Mouse (Mus musculus) heart, embryonic 16.5 days (tissue): ENCODE data around the gene Klf15. TPM values are rescaled to one million over a fixed set of nuclear protein-coding genes. Genes with fewer than 3 reads are reported as not detected.

Experiments used
- polyA plus RNA-seq: library from polyadenylated mRNA; unstranded; fragments of >200 nt; fragmentation: Nextera tagmentation; extraction: Ambion mirVana; gene quantifications from 2 replicates; pipeline ENCODE4 v1.2.1, GENCODE M21; 2015

Gene Klf15
- polyA plus RNA-seq, 1 experiment from 2014 or later, result 28.2 TPM

Other genes with a start within 250 kb of the Klf15 start
- gene Vmn1r53, start 238.1 kb upstream of the Klf15 start, polyA plus RNA-seq, result not detected in 2 replicates
- not detected in 2 replicates for gene Vmn1r54, start 216.3 kb upstream of the Klf15 start, polyA plus RNA-seq
- gene BC048671, start 161.4 kb upstream of the Klf15 start, polyA plus RNA-seq, result not detected in 2 replicates
- gene Chst13, start 137.4 kb upstream of the Klf15 start, polyA plus RNA-seq, result not detected in 2 replicates
- gene Uroc1, start 129.3 kb upstream of the Klf15 start, polyA plus RNA-seq, result 0.11 TPM in 1 of 2 replicates, not detected in the other
- 6.2 and 6.3 TPM in 2 replicates for gene Zxdc, start 93.1 kb upstream of the Klf15 start, polyA plus RNA-seq
- gene Cfap100, start 33.8 kb upstream of the Klf15 start, polyA plus RNA-seq, result 0.50 and 0.62 TPM in 2 replicates
- gene Aldh1l1, start 23.9 kb downstream of the Klf15 start, polyA plus RNA-seq, result 4.6 and 6.5 TPM in 2 replicates
- 10.0 and 11.9 TPM in 2 replicates for gene Slc41a3, start 142.1 kb downstream of the Klf15 start, polyA plus RNA-seq